Comparison of ENCODE assay signal across 22 mouse cellular contexts in the genomic region with DNA sequence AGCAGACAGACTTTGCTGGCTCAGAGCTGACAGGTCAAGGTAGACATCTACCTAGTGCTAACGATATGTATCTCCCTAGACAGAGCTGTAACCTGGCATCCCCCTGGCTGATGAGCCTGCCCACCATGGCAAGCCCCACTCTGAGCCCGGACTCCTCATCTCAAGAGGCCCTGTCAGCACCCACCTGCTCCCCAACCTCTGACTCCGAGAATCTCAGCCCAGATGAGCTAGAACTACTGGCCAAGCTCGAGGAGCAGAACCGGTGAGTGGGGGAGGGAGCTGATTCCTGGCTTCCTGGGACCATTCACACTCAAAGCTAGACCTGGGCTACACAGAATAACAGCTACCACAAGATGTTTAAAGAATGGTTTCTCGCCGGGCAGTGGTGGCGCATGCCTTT. TPM values are rescaled to one million over a fixed set of nuclear protein-coding genes. Genes with fewer than 3 reads are reported as not detected.
"Had no signal": no experiment of that assay in that cellular context is flagged by ENCODE, and none has a peak within 500 bp of the region (broad histone marks: within the 10 kb centered on the region; RNA-seq: fewer than 3 reads in every experiment).

No protein-coding gene starts in this region.

- DNase-seq: retina, postnatal 1 day; right cerebral cortex, adult 18-20 months; right cerebral cortex, postnatal 14 days; right cerebral cortex, postnatal 25 days; right cerebral cortex, postnatal 4 days; spleen, adult 18-20 months; thymus, adult 18-20 months; thymus, adult 2 months; thymus, postnatal 14 days; thymus, postnatal 25 days; thymus, postnatal 36 days; thymus, postnatal 4 days had no signal

- H3K4me3 ChIP-seq: neural tube, embryonic 13.5 days; neural tube, embryonic 15.5 days; stomach, embryonic 15.5 days had no signal

- H3K9me3 ChIP-seq: neural tube, embryonic 13.5 days; neural tube, embryonic 15.5 days; stomach, embryonic 15.5 days had no signal

- H3K27ac ChIP-seq: neural tube, embryonic 13.5 days; neural tube, embryonic 15.5 days; stomach, embryonic 15.5 days; stomach, postnatal 0 days had no signal

- H3K27me3 ChIP-seq: neural tube, embryonic 13.5 days; neural tube, embryonic 15.5 days; stomach, embryonic 15.5 days had no signal

- H3K4me2 ChIP-seq: neural tube, embryonic 13.5 days; neural tube, embryonic 15.5 days; stomach, embryonic 15.5 days had no signal

- H3K9ac ChIP-seq: neural tube, embryonic 13.5 days; neural tube, embryonic 15.5 days; stomach, embryonic 15.5 days had no signal

- H3K4me1 ChIP-seq: neural tube, embryonic 13.5 days; neural tube, embryonic 15.5 days; stomach, embryonic 15.5 days had no signal

RNA-seq across cellular contexts. Expression of a gene that starts 33.9 kb away (rescaled TPM):
- total RNA-seq: neutrophil, adult 5-6 weeks had no signal

RNA-seq across cellular contexts. Expression of a gene that starts 43.2 kb away (rescaled TPM):
- total RNA-seq: neutrophil, adult 5-6 weeks had no signal
- polyA plus RNA-seq: neural tube, embryonic 13.5 days; neural tube, embryonic 15.5 days had no signal

RNA-seq across cellular contexts. Expression of a gene that starts 49.5 kb away (rescaled TPM):
- total RNA-seq: neutrophil, adult 5-6 weeks had no signal
- polyA plus RNA-seq: neural tube, embryonic 13.5 days; neural tube, embryonic 14.5 days; neural tube, embryonic 15.5 days; small intestine, adult 2 months; stomach, embryonic 14.5 days; stomach, embryonic 15.5 days; stomach, embryonic 16.5 days; stomach, postnatal 0 days; thymus, postnatal 0 days had no signal
